Mouse (Mus musculus) forelimb bud, embryonic 11.5 days (tissue): Measurements from ENCODE around the gene S100a7a.
A peak's percentile ranks its signal among the peaks of the same experiment; 100 is the strongest.

Source experiments
- DNase-seq: peaks from one replicate; pipeline ENCODE4 v3.0.0-alpha.2; 2012; ENCODE audit warnings: low read depth, low spot score

Gene S100a7a

GRCm38 (mm10) chr3:90627807-90628206 lies 26.0 kb upstream of the S100a7a start:
- DNase-seq = no peak

- DNase-seq = no peak
These were observed 24.5 kb upstream of the S100a7a start for GRCm38 (mm10) chr3:90629298-90629697.

- no peak for DNase-seq
These were observed 21.8 kb upstream of the S100a7a start for GRCm38 (mm10) chr3:90631984-90632383.

- DNase-seq = no peak
These were observed 15.1 kb upstream of the S100a7a start for GRCm38 (mm10) chr3:90638511-90639275.

- no peak for DNase-seq
These were observed 14.2 kb upstream of the S100a7a start for GRCm38 (mm10) chr3:90639511-90640154.

- no peak for DNase-seq
These were observed 12.8 kb upstream of the S100a7a start for GRCm38 (mm10) chr3:90640981-90641380.

- no peak for DNase-seq
These were observed 9.6 kb upstream of the S100a7a start for GRCm38 (mm10) chr3:90644220-90644619.

- DNase-seq = no peak
These were observed 6.5 kb upstream of the S100a7a start for GRCm38 (mm10) chr3:90647291-90647690.

GRCm38 (mm10) chr3:90648981-90649380 lies 4.8 kb upstream of the S100a7a start:
- DNase-seq = no peak

- DNase-seq = no peak
These were observed 4.0 kb upstream of the S100a7a start for GRCm38 (mm10) chr3:90649832-90650231.

GRCm38 (mm10) chr3:90652878-90653508 lies 824 bp upstream of the S100a7a start:
- DNase-seq = peak; percentile 76

- no peak for DNase-seq
These were observed 3.6 kb downstream of the S100a7a start for GRCm38 (mm10) chr3:90657405-90657804.

- no peak for DNase-seq
These were observed 5.7 kb downstream of the S100a7a start for GRCm38 (mm10) chr3:90659364-90660044.

GRCm38 (mm10) chr3:90664219-90664618 lies 10.4 kb downstream of the S100a7a start:
- peak; percentile 7 for DNase-seq

GRCm38 (mm10) chr3:90668846-90669245 lies 15.0 kb downstream of the S100a7a start, which contains the start of gene S100a8:
TSS of gene S100a8 (plus strand) at chr3:90668978.
- peak; percentile 27 for DNase-seq

- DNase-seq = no peak
These were observed 24.8 kb downstream of the S100a7a start for GRCm38 (mm10) chr3:90678656-90679055.

GRCm38 (mm10) chr3:90683929-90684328 lies 30.1 kb downstream of the S100a7a start:
- DNase-seq = no peak

- DNase-seq = no peak
These were observed 33.0 kb downstream of the S100a7a start for GRCm38 (mm10) chr3:90686835-90687234.

GRCm38 (mm10) chr3:90693496-90693895 lies 39.7 kb downstream of the S100a7a start:
- DNase-seq = no peak

GRCm38 (mm10) chr3:90695613-90696012 lies 41.8 kb downstream of the S100a7a start, which contains the start of gene S100a9:
TSS of gene S100a9 (minus strand) at chr3:90695721.
- DNase-seq = no peak

- DNase-seq = no peak
These were observed 48.4 kb downstream of the S100a7a start for GRCm38 (mm10) chr3:90702244-90702643.
